Mouse (Mus musculus): Measurements from ENCODE around the gene Sparcl1.
A peak's percentile ranks its signal among the peaks of the same experiment; 100 is the strongest.

Sparcl1 gene

DNA sequence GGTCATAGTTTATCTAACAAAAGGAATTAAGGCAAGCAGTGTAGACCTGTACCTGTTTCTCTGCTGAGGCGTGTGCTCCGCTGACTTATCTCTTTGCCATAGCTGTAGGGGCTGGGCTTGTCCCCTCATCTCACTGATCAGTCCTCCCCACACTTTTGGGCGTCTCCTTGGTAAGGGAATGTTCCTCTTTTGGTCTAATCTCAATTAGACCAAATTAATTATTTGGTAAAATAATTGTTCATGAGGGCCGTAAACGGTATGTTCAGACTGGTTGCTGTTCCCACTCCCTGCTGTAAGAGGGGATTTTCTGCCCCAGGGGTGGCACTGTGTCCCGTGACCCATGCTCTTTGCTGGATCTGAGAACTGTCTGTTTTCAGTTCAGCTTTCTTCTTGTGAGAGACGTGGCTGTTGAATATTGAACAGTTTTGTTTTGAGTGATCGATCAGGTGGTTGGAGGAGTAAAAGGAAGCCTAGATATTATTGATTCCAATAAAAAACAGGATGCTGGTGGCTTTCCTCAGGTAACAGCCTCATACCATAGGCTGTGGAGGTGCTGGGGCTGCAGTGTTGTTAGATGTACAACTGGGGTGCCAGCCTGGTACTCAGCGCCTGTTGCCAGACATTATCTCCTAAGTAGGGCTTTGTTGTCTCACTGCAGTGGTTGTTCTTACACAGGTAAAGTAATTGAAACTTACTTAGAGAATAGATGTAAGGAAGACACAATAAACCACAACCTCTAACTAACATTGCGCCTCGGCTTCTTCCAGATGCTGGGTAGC, 50.6 kb downstream of the Sparcl1 start:
- DNase-seq (ENCODE audit: low spot score in 2 of 2): no peak

DNA sequence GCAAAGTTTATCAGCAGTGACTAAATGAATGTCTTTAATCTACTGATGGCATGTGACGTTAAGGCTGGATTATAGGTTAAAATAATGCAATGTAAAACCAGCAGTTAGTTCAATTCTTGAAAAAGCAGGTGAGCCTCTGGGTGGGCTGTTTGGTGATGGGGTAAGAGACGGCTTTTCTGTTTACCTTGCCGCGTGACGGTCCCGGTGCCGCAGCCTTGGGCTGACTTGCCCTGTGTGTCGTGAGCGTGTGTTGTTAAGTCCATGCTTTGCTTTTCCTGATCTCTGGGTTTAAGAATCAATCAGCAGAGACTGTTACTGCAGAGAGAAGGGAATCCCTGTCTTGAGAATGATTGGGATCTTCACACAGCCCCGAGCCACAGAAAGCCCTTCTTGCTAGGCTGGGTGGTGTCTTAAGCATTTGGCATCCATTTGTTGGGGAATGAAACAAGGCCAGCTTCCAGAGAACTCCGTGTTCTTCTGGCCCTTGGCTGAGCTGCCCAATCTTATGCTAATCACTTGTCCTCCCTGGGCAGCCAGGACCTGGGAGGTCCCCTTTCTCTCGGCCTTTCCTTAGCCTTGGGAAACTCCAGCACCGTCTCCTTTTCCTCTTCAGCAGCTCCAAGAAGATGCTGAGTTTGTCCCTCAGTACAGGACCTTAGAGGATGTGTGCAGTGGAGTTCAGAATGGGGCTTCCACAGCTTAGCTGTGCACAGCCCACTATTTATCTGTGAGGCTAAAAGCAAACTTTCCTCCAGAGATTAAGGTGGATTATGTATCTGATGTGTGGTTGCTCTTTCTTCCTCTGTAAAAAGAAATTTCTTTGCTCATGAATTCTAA, 51.4 kb downstream of the Sparcl1 start:
- DNase-seq (ENCODE audit: low spot score in 2 of 2): no peak

DNA sequence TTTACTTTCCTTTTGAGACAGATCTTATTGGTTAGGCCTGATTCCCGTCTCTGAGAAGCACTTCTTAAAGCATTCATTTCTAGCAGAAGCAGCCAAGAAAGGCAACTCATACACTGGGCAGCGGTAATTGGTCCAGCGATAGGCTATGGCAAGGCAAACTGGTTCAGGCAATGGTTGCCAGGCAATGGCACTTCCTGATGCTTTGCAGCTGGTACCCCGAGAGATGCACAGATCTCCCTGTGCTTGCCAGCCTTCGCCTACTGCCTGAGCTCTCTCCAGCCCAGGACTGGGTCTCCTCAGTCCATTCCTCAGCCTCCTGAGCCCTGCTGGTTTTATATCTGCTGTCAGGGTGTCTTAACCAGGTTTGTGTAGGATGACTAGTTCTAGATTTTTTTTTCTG, 53.1 kb downstream of the Sparcl1 start:
- DNase-seq (ENCODE audit: low spot score in 2 of 2): no peak

DNA sequence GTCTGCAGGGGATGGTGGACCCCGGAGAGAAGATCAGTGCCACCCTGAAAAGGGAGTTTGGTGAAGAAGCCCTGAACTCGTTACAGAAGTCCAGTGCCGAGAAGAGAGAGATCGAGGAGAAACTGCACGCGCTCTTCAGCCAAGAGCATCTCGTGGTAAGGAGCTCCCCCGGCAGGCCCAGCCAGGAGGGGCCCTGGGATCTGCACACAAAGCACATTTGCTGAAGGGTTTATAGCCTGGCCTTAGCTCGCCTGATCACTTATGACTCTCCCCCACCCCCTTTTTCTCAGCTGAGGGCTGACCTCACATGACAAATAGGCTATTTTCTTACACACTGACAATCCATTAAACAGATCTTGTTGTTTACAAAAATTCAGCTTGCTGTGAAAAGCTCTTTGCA, 53.9 kb downstream of the Sparcl1 start:
- DNase-seq (ENCODE audit: low spot score in 2 of 2): no peak

DNA sequence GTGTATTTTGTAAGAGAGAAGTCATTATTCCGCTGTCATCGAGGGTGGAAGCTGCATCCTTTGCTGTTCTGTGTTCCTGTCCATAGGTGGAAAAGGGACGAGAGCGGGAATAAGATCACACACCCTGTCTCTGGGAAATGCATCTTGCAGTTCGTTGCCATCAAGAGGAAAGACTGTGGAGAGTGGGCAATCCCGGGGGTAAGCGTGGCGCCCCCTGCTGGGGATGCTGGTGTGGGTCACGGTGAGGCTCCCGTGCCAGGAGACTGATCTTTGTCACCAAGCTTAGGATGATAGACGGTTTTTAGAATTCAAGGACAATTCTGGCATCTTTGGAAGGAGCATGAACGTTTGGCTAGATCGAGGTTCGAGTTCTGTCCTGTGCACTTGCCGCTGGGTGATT, 55.5 kb downstream of the Sparcl1 start:
- peak; percentile 46 to 78 for DNase-seq (ENCODE audit: low spot score in 2 of 2)

DNA sequence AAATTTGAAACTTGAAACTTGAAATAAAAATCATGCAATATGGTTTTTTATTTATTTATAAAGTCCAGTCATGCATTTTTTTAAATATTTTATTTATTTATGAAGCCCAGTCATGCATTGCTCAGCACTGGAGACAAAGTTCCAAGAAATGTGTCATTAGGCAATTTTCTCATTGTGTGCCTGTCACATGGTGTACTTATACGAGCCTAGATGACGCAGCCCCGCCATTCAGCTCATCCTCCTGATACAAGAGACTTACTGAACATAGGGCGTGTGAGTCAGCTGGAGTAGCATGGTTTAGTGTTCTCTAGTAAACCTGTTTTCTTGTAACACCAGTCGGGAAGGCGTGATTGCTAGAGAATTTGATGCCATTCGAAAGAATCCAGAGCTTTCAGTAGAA, 57.2 kb downstream of the Sparcl1 start:
- DNase-seq (ENCODE audit: low spot score in 2 of 2): no peak

DNA sequence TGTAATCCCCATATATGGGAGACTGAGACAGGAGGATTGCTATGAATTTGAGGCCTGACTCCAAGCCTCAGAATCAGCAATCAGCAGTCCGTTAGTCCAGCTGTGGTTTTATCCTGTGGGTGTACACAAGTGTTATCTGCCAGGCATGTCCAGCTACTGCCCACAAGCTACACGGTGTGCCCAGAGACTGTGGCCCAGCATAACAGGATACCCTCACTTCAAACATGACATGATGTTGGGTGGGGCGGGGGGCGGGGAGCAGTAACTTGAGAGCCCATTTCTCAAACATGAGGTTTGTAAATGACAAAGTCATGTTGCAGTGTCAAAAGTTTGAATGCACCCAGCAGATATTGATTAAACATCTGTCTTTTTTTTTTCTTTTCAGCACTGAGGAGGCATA, 57.7 kb downstream of the Sparcl1 start:
- no peak for DNase-seq (ENCODE audit: low spot score in 2 of 2)

DNA sequence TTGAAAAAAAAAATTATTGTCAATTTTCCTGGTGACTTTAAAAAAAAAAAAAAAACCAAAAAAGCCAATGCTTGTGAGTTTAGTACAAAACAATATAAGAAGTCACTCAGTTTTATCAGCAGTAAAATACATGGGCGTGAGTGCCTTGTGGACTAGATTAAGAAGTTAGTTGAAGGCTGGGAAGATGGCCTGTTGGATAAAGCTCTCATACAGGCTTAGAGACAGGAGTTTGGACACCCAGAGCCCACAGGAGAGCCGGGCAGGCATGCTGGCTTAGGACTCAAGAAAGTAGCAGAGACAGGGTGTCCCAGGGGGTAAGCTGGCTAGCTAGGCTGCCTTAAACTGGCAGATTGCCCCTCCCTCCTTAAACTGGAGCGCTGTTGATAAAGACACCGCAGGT, 58.6 kb downstream of the Sparcl1 start:
- no peak for DNase-seq (ENCODE audit: low spot score in 2 of 2)

DNA sequence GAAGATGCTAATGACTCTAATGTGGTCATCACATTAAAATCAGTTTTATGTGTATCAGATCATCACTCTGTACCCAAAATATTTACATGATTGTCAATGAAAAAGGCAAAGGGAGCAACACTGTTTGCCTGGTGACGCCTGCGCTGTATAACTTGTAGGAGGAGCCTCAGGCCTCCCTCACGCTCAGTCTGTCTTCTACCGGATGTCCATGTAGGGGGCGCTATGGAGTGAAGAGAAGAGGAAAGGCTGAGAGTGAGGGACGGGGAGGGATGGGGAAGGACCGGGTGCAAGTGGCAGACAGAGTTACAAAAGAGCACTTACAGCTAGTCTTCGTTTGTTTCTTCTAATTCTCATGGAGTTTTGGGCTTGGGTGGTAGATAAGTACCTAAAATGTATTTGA, 60.6 kb downstream of the Sparcl1 start:
- peak in 1 of 2 experiments; percentile 42 for DNase-seq (ENCODE audit: low spot score in 2 of 2)

DNA sequence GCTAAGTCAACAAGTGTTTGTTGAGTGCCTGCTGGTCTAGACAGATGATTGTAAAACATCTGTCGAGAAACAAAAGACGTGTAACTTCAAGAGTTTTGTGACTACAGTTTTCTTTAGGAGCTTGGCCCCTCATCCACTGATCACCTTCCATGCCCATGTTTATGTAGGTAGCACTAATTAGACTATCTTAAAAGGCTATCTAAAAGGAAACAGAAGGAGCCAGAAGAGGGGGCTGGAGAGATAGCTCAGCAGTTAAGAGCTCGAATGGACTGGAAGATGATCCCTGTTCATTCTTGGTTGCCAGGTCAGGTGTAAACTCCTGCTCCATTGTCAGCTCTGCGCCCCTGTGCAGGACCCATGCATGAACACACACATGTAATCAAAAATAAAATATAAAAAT, 65.4 kb downstream of the Sparcl1 start:
- DNase-seq (ENCODE audit: low spot score in 2 of 2): no peak

DNA sequence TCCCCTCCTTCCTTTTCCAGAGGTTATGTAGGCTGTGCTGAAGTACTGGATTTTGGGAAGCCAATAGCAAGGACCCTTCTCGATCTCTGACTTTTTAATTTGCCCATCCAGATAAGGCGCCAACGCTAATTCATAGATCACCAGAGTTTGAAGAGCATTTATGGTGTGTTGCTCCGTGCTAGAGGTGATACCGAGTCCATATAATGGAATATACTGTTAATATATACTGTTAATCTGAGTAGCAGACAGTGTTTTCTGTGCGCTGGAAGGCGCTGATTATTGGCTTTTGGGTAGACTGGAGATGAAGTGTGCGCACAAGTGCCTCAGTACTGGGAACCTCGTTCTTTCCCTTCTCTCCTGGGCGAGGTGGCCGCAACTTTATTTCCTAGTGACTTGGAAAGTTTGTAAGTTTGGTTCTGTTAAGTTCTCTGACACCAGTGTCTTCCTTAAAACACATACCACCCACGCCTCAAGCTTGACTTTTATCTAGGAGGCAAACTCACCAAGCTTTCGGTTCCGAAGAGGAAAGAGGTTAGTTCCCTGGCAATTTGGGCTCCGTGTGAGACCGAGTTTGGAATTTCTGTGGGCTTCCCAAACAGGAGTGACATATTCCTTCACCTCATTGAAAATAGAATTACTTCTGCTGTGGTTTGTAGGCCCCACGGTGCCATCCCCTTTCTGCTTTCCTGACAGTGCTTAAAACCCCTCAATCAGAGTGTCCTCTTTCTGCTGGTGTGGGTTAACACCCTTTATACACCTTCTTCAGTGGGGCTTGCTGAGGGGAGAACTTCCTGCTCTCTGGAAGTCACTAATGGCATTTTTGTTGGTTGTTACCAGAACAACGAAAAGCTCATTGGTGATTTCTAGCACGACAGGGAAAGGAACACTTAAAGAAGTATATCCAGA, 66.1 kb downstream of the Sparcl1 start:
- DNase-seq (ENCODE audit: low spot score in 2 of 2): no peak

DNA sequence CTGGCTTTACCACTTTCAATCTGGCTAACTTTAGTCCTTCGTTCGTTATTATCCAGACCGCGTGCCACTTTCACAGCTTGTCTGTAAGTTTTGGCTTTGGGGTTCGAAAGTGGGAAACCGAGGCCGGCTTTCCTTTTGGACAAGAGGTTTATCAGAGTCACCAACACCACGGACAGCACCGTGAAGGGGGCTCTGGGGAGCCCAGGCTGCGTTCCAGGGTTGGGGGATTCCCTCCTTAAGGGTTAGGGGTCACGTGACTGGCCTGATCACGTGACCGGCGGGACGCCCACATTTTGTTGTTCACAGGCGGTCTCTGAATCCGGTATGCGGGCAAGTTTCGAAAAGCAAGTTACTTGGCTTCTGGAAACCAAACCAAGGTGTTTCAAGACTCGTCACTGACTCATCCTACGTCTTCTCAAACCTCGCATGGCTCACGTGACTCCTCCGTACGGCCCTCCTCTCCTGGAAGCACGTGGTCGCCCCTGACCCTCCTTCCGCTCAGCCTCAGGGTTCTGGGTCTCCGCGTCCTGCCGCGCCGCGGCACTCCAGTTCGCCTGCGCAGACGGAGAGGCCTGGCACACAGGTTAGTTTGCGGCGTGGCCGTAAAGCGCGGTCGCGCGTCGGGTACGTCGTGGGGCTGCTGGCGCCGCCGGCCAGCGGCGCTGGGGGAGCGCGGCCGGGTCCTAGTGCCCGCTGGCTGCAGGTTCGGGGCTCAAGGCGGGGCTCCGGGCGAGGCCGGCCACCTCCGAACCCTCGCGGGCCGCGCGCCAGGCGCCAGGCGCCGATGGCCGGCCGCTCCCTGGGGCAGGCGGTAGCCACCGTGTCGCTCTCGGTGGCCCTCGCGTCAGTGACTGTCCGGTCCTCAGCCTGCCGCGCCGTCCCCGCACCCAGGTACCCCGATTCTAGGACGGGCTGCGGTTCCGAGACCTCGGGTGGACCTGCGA, 67.0 kb downstream of the Sparcl1 start, which contains the start of gene Nudt9:
TSS of gene Nudt9 (plus strand) at position 51 of the 944 bp plus-strand sequence.
- peak; percentile 92 to 96 for DNase-seq (ENCODE audit: low spot score in 2 of 2)

DNA sequence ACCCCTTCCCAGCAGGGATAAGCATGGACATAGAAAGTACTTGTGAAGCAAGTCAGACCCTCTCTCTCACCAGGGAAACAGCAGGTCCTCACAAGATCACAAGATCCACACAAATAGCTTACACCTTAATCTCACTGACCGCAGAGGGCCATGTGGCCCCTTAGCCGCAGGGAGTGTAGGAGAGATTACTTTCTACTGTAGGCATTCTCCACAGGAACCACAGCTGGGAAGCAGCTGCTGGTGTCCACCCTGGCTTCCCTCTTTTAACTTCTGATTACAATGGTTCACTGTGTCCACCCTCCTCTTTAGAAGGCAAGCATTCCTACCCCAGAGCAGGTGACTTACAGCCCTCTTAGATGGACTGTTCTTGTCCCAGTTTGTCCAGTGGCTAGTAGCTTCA, 69.8 kb downstream of the Sparcl1 start:
- no peak for DNase-seq (ENCODE audit: low spot score in 2 of 2)

DNA sequence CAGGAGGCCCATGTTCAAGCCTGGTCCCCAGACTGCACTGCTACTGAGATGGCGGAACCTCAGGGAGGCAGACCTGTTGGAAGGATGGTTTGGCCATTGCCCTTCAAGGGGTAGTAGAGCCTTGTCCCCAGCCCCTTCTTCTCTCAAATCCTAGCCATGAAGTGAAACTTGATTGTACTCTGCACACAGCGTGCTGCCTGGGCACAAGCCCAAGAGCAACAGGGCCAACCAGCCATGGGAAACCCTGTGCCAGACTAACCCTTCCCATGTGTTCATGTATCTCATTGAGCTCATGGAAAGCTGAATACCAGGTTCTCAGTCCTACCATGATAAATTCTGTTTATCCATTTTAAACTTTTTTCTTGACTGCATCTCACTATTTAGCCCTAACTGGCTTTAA, 70.6 kb downstream of the Sparcl1 start:
- DNase-seq (ENCODE audit: low spot score in 2 of 2): no peak

DNA sequence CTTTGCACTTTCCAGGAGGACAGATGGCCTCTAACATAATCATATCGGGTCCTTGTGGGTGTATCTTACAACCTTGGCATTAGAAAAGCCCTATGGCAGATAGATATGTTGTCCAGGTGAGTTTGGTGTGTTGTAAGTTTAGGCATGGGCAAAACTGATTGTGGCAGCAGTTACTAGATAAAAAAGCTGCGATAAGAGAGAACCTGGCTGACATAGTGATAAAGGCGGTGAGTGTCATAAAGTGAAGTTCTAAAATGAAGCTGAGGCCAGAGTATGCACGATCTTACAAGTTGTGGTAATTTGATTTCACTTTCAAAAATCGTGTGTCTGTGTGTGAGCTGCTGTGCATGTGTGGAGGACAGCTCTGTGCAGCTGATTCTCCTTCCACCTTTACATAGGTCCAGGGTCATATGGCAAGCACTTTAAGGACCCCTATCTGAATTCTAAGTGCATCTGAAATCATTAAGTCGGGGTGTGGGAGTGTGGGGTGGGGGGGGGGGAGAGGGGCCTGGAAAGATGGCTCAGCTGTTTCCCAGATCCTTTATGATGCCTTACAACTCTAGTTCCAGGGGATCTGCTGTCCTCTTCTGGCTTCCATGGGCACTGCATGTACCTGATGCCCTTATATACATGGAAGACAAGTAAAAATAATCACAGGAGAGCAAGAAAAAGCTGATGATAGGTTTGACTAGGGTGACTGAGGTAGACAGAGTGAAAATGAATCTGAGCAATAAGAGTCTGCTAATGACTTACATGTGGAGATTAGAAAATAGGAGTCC, 74.2 kb downstream of the Sparcl1 start:
- DNase-seq (ENCODE audit: low spot score in 2 of 2): peak in 1 of 2 experiments; percentile 46

DNA sequence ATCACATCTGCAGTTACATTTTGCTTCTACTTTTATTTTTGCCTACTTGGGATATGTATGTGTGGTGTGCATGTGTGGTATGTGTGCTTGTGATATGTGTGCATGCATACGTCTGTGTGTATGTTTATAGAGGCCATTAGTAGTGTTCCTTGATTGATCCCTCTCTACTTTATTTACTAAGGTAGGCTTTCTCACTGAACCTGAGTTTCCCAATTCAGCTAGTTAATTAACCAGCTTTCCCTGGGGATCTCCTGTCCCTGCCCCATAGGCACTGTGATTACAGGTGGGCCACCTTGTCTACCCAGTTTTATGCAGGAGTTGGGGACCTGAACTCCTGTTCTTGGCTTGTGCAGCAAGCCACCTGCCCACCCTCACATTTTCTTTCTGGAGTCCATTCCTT, 76.8 kb downstream of the Sparcl1 start:
- no peak for DNase-seq (ENCODE audit: low spot score in 2 of 2)

DNA sequence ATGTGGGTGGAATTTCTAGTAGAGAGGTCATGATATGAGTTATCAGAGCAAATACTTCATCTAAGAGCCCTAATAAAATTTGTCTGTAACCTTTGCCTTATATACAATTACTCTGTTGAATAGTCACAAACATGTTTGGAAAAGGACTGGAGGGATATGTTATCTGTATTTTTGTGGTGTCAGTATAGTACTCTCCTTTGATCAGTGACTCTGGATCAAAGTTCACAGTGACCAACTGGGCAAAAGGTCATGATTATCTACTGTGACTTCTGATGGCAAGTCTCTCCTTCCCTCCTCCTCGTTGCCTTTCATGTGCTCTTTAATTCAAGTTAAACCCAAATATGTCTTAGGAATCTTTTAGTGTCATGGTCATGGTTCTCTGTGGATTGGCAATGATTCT, 77.7 kb downstream of the Sparcl1 start:
- no peak for DNase-seq (ENCODE audit: low spot score in 2 of 2)

DNA sequence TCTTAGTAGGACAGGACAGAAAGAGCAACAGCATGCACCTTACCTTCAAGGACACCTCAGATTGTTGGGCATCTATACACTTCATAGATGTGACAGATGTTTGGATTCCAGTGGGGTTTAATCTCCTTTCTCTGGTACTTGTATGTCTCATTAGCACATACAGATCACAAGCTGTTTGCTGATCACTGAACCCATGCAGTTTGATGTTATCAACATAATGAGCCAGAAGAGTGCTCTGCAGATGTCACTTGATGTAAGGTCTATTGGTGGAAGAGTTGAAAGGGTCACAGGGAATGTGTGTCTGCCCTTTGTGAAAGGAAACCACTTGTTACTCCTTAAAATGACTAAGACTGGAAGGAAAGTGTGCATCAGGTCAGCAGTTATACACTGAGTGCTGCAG, 78.5 kb downstream of the Sparcl1 start:
- DNase-seq (ENCODE audit: low spot score in 2 of 2): no peak

DNA sequence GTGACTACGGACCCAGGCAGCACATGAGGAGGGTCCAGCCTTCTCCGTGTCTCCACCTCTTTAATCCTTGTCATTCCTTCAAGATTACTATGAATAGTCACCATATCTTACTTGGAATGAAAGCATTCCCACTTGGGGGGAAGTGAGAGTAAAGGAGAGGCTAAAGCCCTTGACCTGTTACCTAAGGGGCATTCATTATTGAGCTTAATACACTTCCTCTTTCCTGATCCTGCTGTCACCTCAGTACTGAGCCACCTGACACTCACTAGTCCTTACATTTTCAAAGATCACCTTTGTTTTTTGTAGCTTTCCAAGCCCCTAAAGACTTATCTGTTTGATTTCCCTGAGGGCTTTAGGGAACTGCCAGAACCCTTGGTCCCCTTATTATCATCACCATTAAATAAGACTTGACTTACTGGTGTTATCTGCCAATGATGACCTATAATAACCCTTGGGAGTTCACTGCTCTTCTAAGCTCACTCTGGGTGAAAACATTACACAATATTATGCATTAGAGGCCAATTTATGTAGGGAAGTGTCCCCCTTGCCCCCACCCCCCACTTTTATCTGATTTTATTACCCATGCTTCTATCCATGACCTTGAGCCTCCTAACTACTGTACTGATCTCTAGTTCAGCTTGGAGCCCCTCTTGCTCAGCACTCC, 81.0 kb downstream of the Sparcl1 start:
- no peak for DNase-seq (ENCODE audit: low spot score in 2 of 2)
